ENCODE assay signal across 12 mouse cellular contexts in the genomic region with DNA sequence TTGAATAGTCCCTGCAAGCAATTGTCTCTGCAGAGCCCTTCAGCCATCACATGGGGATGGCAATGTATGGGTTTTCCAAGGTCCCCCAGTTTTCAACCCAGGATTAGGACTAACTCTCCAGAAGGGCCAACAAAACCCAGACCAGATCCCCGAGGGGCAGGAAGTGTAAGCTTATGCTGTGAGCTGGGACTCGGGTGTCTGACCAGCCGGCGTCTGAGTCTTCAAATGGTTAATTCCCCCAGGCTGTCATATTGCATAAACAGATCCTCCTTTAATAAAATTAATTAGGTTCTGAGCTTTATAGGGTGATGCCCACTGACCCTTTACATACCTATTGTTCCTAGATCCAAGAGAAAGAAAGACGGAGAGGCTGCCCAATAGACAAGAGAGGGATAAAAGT. TPM values are rescaled to one million over a fixed set of nuclear protein-coding genes. Genes with fewer than 3 reads are reported as not detected.
DNase-seq lines count a peak whose midpoint lies in the region; ATAC-seq lines count a peak whose summit lies in the region.
"Had no signal": no experiment of that assay in that cellular context is flagged by ENCODE, and none has a peak within 500 bp of the region (broad histone marks: within the 10 kb centered on the region; RNA-seq: fewer than 3 reads in every experiment).

No protein-coding gene starts in this region.

- no peaks in the 10 kb centered on the region for H3K36me3 ChIP-seq in heart, embryonic 16.5 days (ENCODE audit: control insufficient read depth, insufficient read depth)
- no peaks in the 10 kb centered on the region for H3K36me3 ChIP-seq in embryonic facial prominence, embryonic 14.5 days (ENCODE audit: control insufficient read depth, insufficient read depth, low read length)
- no peaks in the 10 kb centered on the region for H3K36me3 ChIP-seq in intestine, embryonic 16.5 days (ENCODE audit: control insufficient read depth, insufficient read depth, low read length)
- no peaks in the 10 kb centered on the region for H3K36me3 ChIP-seq in neural tube, embryonic 11.5 days (ENCODE audit: control insufficient read depth, insufficient read depth, low read length)
- H3K36me3 ChIP-seq: liver, embryonic 15.5 days had no signal

- no peak for DNase-seq in heart, postnatal 10 days
- no peak for DNase-seq in embryonic facial prominence, embryonic 14.5 days (ENCODE audit: low spot score)
- DNase-seq in neural tube, embryonic 11.5 days (ENCODE audit: low spot score), result no peak
- no peak for DNase-seq in right cerebral cortex, postnatal 4 days
- DNase-seq in adrenal gland, postnatal 36 days, result no peak
- DNase-seq in left cerebral cortex, adult 9 months (ENCODE audit: low spot score in 2 of 2), result no peak
- DNase-seq: cerebellum, postnatal 10 days had no signal

- no peak for ATAC-seq in heart, embryonic 16.5 days (replicated peaks; ENCODE audit: extremely low read depth, insufficient read depth, low FRiP score)
- no peak for ATAC-seq in embryonic facial prominence, embryonic 14.5 days (ENCODE audit: low read depth)
- ATAC-seq in intestine, embryonic 16.5 days, result no peak
- ATAC-seq in neural tube, embryonic 11.5 days (ENCODE audit: insufficient read depth, low FRiP score, low TSS enrichment), result no peak
- ATAC-seq: CD4-positive, CD25-positive, alpha-beta regulatory T cell, adult 4 months had no signal

- peaks cover 20% of the 10 kb centered on the region for H3K27me3 ChIP-seq in heart, embryonic 16.5 days (ENCODE audit: control insufficient read depth, insufficient read depth, low read length)
- no peaks in the 10 kb centered on the region; the same call in 1 of the 2 replicates for H3K27me3 ChIP-seq in embryonic facial prominence, embryonic 14.5 days (replicated peaks; ENCODE audit: control insufficient read depth, insufficient read depth, low read length)
- H3K27me3 ChIP-seq in intestine, embryonic 16.5 days (replicated peaks; ENCODE audit: control insufficient read depth, insufficient read depth, low read length), result peaks cover 6% of the 10 kb centered on the region; the same call in 1 of the 2 replicates
- H3K27me3 ChIP-seq in neural tube, embryonic 11.5 days (ENCODE audit: control insufficient read depth, insufficient read depth, low read length), result no peaks in the 10 kb centered on the region

- no peak overlapping the region for H3K27ac ChIP-seq in heart, embryonic 16.5 days (ENCODE audit: low read length)
- no peak overlapping the region for H3K27ac ChIP-seq in embryonic facial prominence, embryonic 14.5 days (replicated peaks; ENCODE audit: low read depth, low read length)
- no peak overlapping the region for H3K27ac ChIP-seq in intestine, embryonic 16.5 days (ENCODE audit: low read length)
- no peak overlapping the region for H3K27ac ChIP-seq in neural tube, embryonic 11.5 days (ENCODE audit: low read depth, low read length)
- H3K27ac ChIP-seq: liver, embryonic 15.5 days had no signal

- no peak overlapping the region for H3K9ac ChIP-seq in heart, embryonic 16.5 days (ENCODE audit: low read length)
- H3K9ac ChIP-seq in embryonic facial prominence, embryonic 14.5 days (ENCODE audit: low read depth, low read length), result no peak overlapping the region
- H3K9ac ChIP-seq in intestine, embryonic 16.5 days (ENCODE audit: low read depth, low read length), result no peak overlapping the region
- H3K9ac ChIP-seq in neural tube, embryonic 11.5 days (ENCODE audit: low read length), result no peak overlapping the region; the same call in 1 of the 2 replicates
- H3K9ac ChIP-seq: liver, embryonic 15.5 days had no signal

- intact Hi-C loops in heart, postnatal 10 days (cut with DNase I), result no loop called here

- peak overlapping the region; percentile 47 for H3K4me3 ChIP-seq in heart, embryonic 16.5 days (ENCODE audit: low read length)
- peak overlapping the region; percentile 37 for H3K4me3 ChIP-seq in embryonic facial prominence, embryonic 14.5 days (ENCODE audit: low read depth, low read length)
- peak overlapping the region; percentile 35 for H3K4me3 ChIP-seq in intestine, embryonic 16.5 days (ENCODE audit: low read length)
- H3K4me3 ChIP-seq in neural tube, embryonic 11.5 days (ENCODE audit: low read depth, low read length), result no peak overlapping the region
- H3K4me3 ChIP-seq: liver, embryonic 15.5 days had no signal

- H3K4me1 ChIP-seq in heart, embryonic 16.5 days (ENCODE audit: control insufficient read depth, insufficient read depth, low read length), result peaks cover 3% of the 10 kb centered on the region; the same call in 1 of the 2 replicates
- H3K4me1 ChIP-seq in embryonic facial prominence, embryonic 14.5 days (ENCODE audit: control insufficient read depth, insufficient read depth, low read length), result peaks cover 10% of the 10 kb centered on the region
- peaks cover 10% of the 10 kb centered on the region for H3K4me1 ChIP-seq in intestine, embryonic 16.5 days (ENCODE audit: control insufficient read depth, insufficient read depth, low read length)
- peaks cover 5% of the 10 kb centered on the region; the same call in 1 of the 2 replicates for H3K4me1 ChIP-seq in neural tube, embryonic 11.5 days (ENCODE audit: control insufficient read depth, insufficient read depth, low read length)
- H3K4me1 ChIP-seq: liver, embryonic 15.5 days had no signal

- H3K4me2 ChIP-seq in heart, embryonic 16.5 days (ENCODE audit: low read depth, low read length), result peak overlapping the region; percentile 68
- peak overlapping the region; percentile 62 for H3K4me2 ChIP-seq in embryonic facial prominence, embryonic 14.5 days (ENCODE audit: low read depth, low read length)
- peak overlapping the region; percentile 56 for H3K4me2 ChIP-seq in intestine, embryonic 16.5 days (ENCODE audit: low read depth, low read length)
- H3K4me2 ChIP-seq in neural tube, embryonic 11.5 days (ENCODE audit: low read depth), result peak overlapping the region; percentile 51

- H3K9me3 ChIP-seq in heart, embryonic 16.5 days (replicated peaks; ENCODE audit: control insufficient read depth, low read length), result no peaks in the 10 kb centered on the region
- H3K9me3 ChIP-seq in embryonic facial prominence, embryonic 14.5 days (ENCODE audit: control insufficient read depth, low read length), result no peaks in the 10 kb centered on the region
- H3K9me3 ChIP-seq in intestine, embryonic 16.5 days (ENCODE audit: control insufficient read depth, low read length), result no peaks in the 10 kb centered on the region
- no peaks in the 10 kb centered on the region for H3K9me3 ChIP-seq in neural tube, embryonic 11.5 days (ENCODE audit: control insufficient read depth, low read length)
- H3K9me3 ChIP-seq: liver, embryonic 15.5 days had no signal

- 12% methylated on average over 5 of the region's 5 CpGs for WGBS in heart, embryonic 16.5 days
- WGBS in embryonic facial prominence, embryonic 14.5 days, result 11% methylated on average over 5 of the region's 5 CpGs
- 17% methylated on average over 5 of the region's 5 CpGs for WGBS in intestine, embryonic 16.5 days
- WGBS in neural tube, embryonic 11.5 days, result 4% methylated on average over 5 of the region's 5 CpGs

RNA-seq across cellular contexts. Expression of gene A830031A19Rik, which starts 14.4 kb away (rescaled TPM):
- polyA plus RNA-seq in heart, embryonic 16.5 days (2015; fragmentation: Nextera tagmentation; extraction: Ambion mirVana), result not detected in 2 replicates
- not detected for total RNA-seq in heart, postnatal 10 days (2021)
- not detected in 2 replicates for polyA plus RNA-seq in embryonic facial prominence, embryonic 14.5 days (2014; fragmentation: Nextera tagmentation; extraction: Ambion mirVana)
- polyA plus RNA-seq in intestine, embryonic 16.5 days (2015; fragmentation: Nextera tagmentation; extraction: Ambion mirVana), result not detected in 2 replicates
- not detected in 2 replicates for polyA plus RNA-seq in neural tube, embryonic 11.5 days (2014; fragmentation: Nextera tagmentation; extraction: Ambion mirVana)
- not detected for total RNA-seq in adrenal gland, postnatal 36 days (2021)
- total RNA-seq: hematopoietic stem cell, adult 5-6 weeks had no signal
- polyA plus RNA-seq: CD4-positive, CD25-positive, alpha-beta regulatory T cell, adult 4 months; liver, embryonic 15.5 days had no signal

RNA-seq across cellular contexts. Expression of gene Bcl11a, which starts 17.4 kb away (rescaled TPM):
- 15.0 TPM in 2 replicates for polyA plus RNA-seq in heart, embryonic 16.5 days (2015; fragmentation: Nextera tagmentation; extraction: Ambion mirVana)
- total RNA-seq in heart, postnatal 10 days (2021), result 1 to 10 TPM; 4.4 to 7.4 TPM
- polyA plus RNA-seq in embryonic facial prominence, embryonic 14.5 days (2014; fragmentation: Nextera tagmentation; extraction: Ambion mirVana), result 26.4 and 30.1 TPM in 2 replicates
- 13.1 and 14.8 TPM in 2 replicates for polyA plus RNA-seq in intestine, embryonic 16.5 days (2015; fragmentation: Nextera tagmentation; extraction: Ambion mirVana)
- polyA plus RNA-seq in neural tube, embryonic 11.5 days (2014; fragmentation: Nextera tagmentation; extraction: Ambion mirVana), result 72.2 and 72.7 TPM in 2 replicates
- 1 to 10 TPM; 4.9 to 5.4 TPM for total RNA-seq in adrenal gland, postnatal 36 days (2021)
